Mouse (Mus musculus): ENCODE data around the gene Ppfibp2. TPM values are rescaled to one million over a fixed set of nuclear protein-coding genes. Genes with fewer than 3 reads are reported as not detected.

Gene Ppfibp2
- polyA plus RNA-seq, 1 experiment from 2014 or later, result 6.6 TPM

DNA sequence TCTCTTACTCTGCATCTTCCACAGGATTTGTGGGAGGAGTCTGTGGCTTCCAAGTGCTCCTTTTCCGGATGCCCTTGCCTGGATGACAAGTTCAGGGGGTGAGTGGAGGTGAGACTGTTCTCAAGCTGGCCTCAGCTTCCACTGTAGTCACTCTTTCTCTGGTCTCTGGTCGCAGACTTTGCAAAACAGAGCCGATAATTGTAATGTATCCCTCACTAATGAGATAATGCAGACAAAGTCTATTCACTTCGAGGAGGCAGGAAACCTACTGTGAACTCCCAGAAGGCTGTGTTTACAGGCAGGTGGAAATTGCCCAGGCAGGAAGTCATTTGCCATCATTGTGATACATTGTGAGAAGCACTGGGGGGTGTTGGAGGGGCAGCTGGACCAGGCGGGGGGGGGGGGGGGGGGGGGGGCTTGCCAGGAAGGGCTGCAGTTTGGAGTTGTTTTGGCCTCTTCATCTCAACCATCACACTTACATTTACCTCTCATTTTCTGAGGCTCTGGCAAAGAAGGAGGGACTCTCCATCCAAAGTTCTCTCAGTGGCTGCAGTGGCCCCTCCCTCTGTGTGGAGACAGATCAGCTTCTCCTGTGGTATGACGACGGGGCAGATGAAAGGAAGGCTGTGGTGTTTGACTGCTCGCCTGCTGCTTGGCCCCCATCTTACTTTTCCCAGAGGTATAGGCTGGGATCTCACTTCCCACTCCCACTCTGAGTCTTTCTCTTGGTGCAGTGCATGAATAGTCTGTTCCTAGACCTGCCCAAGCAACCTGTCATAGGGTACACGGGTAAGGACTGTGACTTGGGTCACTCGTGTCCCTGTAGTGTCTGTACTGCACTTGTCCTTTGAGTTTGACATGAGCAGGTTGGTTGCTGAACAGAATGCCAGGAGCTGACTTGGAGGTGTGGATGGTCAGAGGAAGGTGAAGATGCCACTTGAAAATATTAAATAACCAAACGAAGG is 23.3 kb downstream of the Ppfibp2 start:
- Histone ChIP-seq H3K4me3 (no peak overlapping the region), H3K4me2 (no peak overlapping the region), H3K36me3 (no peaks in the 10 kb centered on the region), H3K4me1 (replicated peaks) (0 out of 2 replicates have a peak, but pooled peaks cover 2% of the 10 kb centered on the region), H3K27ac (ENCODE audit: poor library complexity, severe bottlenecking) (no peak overlapping the region), H3K27me3 (replicated peaks) (no peaks in the 10 kb centered on the region), H3K9ac (no peak overlapping the region), H3K9me3 (replicated peaks) (no peaks in the 10 kb centered on the region)
- 32% methylated on average over 11 of the region's 11 CpGs for WGBS
- no peak for ATAC-seq (ENCODE audit: insufficient number of reproducible peaks, low FRiP score)

DNA sequence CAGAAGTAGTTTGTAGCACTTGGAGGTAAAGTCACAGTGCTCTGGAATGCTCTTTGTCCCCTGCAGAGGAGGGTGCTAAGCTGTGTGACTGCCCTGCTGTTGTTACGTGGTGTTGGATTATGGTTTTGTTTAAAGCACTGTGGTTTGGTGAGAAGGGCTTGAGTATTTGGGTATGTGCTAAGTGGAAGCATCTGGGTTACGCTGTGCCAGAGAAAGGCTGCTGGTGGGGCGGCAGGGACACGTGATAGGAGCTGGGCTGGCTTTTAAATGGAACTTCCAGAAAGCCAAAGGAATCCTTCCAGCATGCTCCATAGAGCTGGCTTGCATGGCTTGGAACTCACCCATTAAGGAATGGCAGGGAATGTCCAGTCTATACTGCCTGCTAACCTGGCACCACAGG is 24.2 kb downstream of the Ppfibp2 start:
- Histone ChIP-seq H3K27me3 (replicated peaks) (no peaks in the 10 kb centered on the region), H3K36me3 (no peaks in the 10 kb centered on the region), H3K4me2 (no peak overlapping the region), H3K4me1 (replicated peaks) (0 out of 2 replicates have a peak, but pooled peaks cover 2% of the 10 kb centered on the region), H3K9ac (no peak overlapping the region), H3K9me3 (replicated peaks) (no peaks in the 10 kb centered on the region), H3K4me3 (no peak overlapping the region), H3K27ac (ENCODE audit: poor library complexity, severe bottlenecking) (no peak overlapping the region)
- ATAC-seq (ENCODE audit: insufficient number of reproducible peaks, low FRiP score), result no peak
- 63% methylated on average over 4 of the region's 4 CpGs for WGBS

- H3K4me1 ChIP-seq (replicated peaks), result 0 out of 2 replicates have a peak, but pooled peaks cover 2% of the 10 kb centered on the region
- no peaks in the 10 kb centered on the region for H3K36me3 ChIP-seq
- no peaks in the 10 kb centered on the region for H3K27me3 ChIP-seq (replicated peaks)
- ATAC-seq (ENCODE audit: insufficient number of reproducible peaks, low FRiP score), result no peak
- H3K4me2 ChIP-seq, result no peak overlapping the region
- WGBS, result 77% methylated on average over 3 of the region's 3 CpGs
- no peak overlapping the region for H3K9ac ChIP-seq
- H3K9me3 ChIP-seq (replicated peaks), result no peaks in the 10 kb centered on the region
- no peak overlapping the region for H3K4me3 ChIP-seq
- H3K27ac ChIP-seq (ENCODE audit: poor library complexity, severe bottlenecking), result no peak overlapping the region
These were observed 25.1 kb downstream of the Ppfibp2 start for GRCm38 (mm10) chr7:107620137-107620536.

- H3K36me3 ChIP-seq, result no peaks in the 10 kb centered on the region
- WGBS, result 52% methylated on average over 3 of the region's 3 CpGs
- H3K27ac ChIP-seq (ENCODE audit: poor library complexity, severe bottlenecking), result no peak overlapping the region
- no peaks in the 10 kb centered on the region for H3K4me1 ChIP-seq (replicated peaks)
- H3K9ac ChIP-seq, result no peak overlapping the region
- no peak overlapping the region for H3K4me2 ChIP-seq
- ATAC-seq (ENCODE audit: insufficient number of reproducible peaks, low FRiP score), result no peak
- H3K9me3 ChIP-seq (replicated peaks), result no peaks in the 10 kb centered on the region
- no peaks in the 10 kb centered on the region for H3K27me3 ChIP-seq (replicated peaks)
- no peak overlapping the region for H3K4me3 ChIP-seq
These were observed 29.4 kb downstream of the Ppfibp2 start for GRCm38 (mm10) chr7:107624432-107624831.

DNA sequence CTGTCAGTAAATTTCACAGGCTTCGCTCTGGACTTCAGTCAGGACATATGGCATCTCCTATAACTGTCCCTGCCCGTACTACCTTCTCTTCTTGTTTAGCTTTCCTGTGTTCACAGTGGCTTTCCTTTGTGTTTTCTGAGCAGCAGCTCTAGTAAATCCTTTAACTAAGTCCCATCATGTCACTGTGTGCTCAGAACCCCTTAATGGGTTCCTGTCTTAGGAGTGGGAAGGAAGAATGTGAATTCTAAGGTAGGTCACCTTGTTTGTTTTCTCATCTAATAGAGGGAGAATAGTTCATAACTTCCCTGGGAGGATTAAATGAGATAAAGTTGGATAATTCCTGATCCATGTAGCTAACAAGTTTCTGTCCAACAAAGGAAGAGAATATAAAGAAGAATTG is 30.1 kb downstream of the Ppfibp2 start, which contains the start of gene 5330417H12Rik:
Gene 5330417H12Rik, minus strand, starts transcription at position 101 of the 400 bp plus-strand sequence.
- Histone ChIP-seq H3K36me3 (no peaks in the 10 kb centered on the region), H3K4me2 (no peak within 1 kb of the TSS), H3K27ac (ENCODE audit: poor library complexity, severe bottlenecking) (no peak within 1 kb of the TSS), H3K9ac (no peak within 1 kb of the TSS), H3K27me3 (replicated peaks) (no peaks in the 10 kb centered on the region), H3K4me3 (no peak within 1 kb of the TSS), H3K4me1 (replicated peaks) (no peaks in the 10 kb centered on the region), H3K9me3 (replicated peaks) (no peaks in the 10 kb centered on the region)
- 90% methylated on average over 2 of the region's 2 CpGs for WGBS
- ATAC-seq (ENCODE audit: insufficient number of reproducible peaks, low FRiP score), result no peak

DNA sequence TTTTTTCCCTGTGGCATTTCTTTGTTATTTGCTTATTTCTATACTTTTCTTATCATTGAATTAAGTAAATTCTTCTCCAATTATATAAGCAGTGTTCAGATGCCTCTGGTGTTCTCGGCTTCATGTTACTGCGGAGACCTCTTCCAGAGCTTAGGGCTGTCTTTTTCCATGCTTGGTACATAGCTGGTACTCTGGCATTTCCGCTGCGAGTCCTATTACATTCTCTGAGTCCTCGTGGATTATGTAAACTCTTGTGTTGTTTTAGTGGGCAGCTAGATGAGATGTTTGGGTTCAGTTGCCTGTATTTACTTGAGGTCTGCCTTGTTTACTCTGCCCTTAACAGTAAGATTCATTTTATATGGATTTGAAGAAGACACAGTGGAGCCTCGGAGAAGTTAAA is 30.8 kb downstream of the Ppfibp2 start:
- no peaks in the 10 kb centered on the region for H3K36me3 ChIP-seq
- H3K4me2 ChIP-seq, result no peak overlapping the region
- no peaks in the 10 kb centered on the region for H3K4me1 ChIP-seq (replicated peaks)
- 78% methylated on average over 6 of the region's 6 CpGs for WGBS
- no peak overlapping the region for H3K27ac ChIP-seq (ENCODE audit: poor library complexity, severe bottlenecking)
- H3K4me3 ChIP-seq, result no peak overlapping the region
- no peak for ATAC-seq (ENCODE audit: insufficient number of reproducible peaks, low FRiP score)
- H3K9ac ChIP-seq, result no peak overlapping the region
- H3K9me3 ChIP-seq (replicated peaks), result no peaks in the 10 kb centered on the region
- no peaks in the 10 kb centered on the region for H3K27me3 ChIP-seq (replicated peaks)

- Histone ChIP-seq H3K4me1 (replicated peaks) (no peaks in the 10 kb centered on the region), H3K4me2 (no peak overlapping the region), H3K4me3 (no peak overlapping the region), H3K27ac (ENCODE audit: poor library complexity, severe bottlenecking) (no peak overlapping the region), H3K27me3 (replicated peaks) (no peaks in the 10 kb centered on the region), H3K9me3 (replicated peaks) (no peaks in the 10 kb centered on the region), H3K9ac (no peak overlapping the region), H3K36me3 (no peaks in the 10 kb centered on the region)
- ATAC-seq (ENCODE audit: insufficient number of reproducible peaks, low FRiP score), result no peak
These were observed 33.4 kb downstream of the Ppfibp2 start for GRCm38 (mm10) chr7:107628383-107628782.

DNA sequence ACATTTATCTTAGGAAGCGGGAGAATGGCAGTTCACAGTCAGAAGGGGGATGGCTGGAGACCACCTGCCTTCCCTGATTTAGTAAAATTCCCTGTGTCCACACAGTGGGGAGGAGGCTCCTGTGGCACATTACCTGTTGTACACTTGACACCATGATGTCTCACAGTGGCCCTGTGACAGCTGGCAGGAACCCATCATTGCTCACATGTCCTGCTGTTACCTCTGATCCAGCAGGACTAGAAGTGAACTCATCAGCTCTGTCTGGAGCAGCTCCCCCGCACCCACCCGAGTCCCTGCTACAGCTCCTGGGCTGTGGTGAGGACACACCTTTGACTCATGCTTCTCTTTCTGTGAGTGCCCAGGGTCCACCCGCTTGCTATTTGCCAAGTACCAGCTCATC is 38.2 kb downstream of the Ppfibp2 start:
- no peak overlapping the region for H3K4me3 ChIP-seq
- ATAC-seq (ENCODE audit: insufficient number of reproducible peaks, low FRiP score), result no peak
- peaks cover 2% of the 10 kb centered on the region; the same call in 1 of the 2 replicates for H3K9me3 ChIP-seq (replicated peaks)
- H3K27ac ChIP-seq (ENCODE audit: poor library complexity, severe bottlenecking), result no peak overlapping the region
- H3K4me1 ChIP-seq (replicated peaks), result no peaks in the 10 kb centered on the region
- WGBS, result 86% methylated on average over 4 of the region's 4 CpGs
- no peak overlapping the region for H3K9ac ChIP-seq
- H3K4me2 ChIP-seq, result no peak overlapping the region
- no peaks in the 10 kb centered on the region for H3K36me3 ChIP-seq
- H3K27me3 ChIP-seq (replicated peaks), result no peaks in the 10 kb centered on the region

DNA sequence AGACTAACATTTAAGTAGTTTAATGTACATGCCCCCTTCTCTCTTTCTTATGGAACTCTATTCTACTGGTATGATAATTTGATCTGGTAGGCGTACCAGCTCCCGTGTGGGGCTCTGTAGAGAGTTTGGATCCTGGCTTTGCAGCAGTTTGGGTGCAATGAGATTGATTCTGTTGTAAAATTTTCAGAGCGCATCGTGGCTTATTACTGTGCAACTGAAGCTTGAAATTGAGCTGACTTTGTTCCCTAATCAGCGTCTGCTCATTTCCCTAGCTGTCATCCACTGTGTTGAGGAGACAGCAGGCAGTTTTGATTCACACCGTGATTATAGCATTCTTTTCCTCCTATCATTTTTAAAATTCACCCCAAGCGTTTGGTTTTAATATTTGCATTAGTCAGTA is 42.4 kb downstream of the Ppfibp2 start:
- Histone ChIP-seq H3K9ac (no peak overlapping the region), H3K4me1 (replicated peaks) (no peaks in the 10 kb centered on the region), H3K36me3 (no peaks in the 10 kb centered on the region), H3K4me3 (no peak overlapping the region), H3K4me2 (no peak overlapping the region), H3K9me3 (replicated peaks) (peaks cover 2% of the 10 kb centered on the region; the same call in 1 of the 2 replicates), H3K27me3 (replicated peaks) (no peaks in the 10 kb centered on the region), H3K27ac (ENCODE audit: poor library complexity, severe bottlenecking) (no peak overlapping the region)
- ATAC-seq (ENCODE audit: insufficient number of reproducible peaks, low FRiP score), result no peak
- WGBS, result 76% methylated on average over 7 of the region's 7 CpGs

GRCm38 (mm10) chr7:107638026-107638425 is 43.0 kb downstream of the Ppfibp2 start:
- no peaks in the 10 kb centered on the region for H3K4me1 ChIP-seq (replicated peaks)
- no peak overlapping the region for H3K9ac ChIP-seq
- peaks cover 2% of the 10 kb centered on the region; the same call in 1 of the 2 replicates for H3K9me3 ChIP-seq (replicated peaks)
- H3K36me3 ChIP-seq, result no peaks in the 10 kb centered on the region
- ATAC-seq (ENCODE audit: insufficient number of reproducible peaks, low FRiP score), result no peak
- H3K4me3 ChIP-seq, result no peak overlapping the region
- H3K27me3 ChIP-seq (replicated peaks), result no peaks in the 10 kb centered on the region
- H3K27ac ChIP-seq (ENCODE audit: poor library complexity, severe bottlenecking), result no peak overlapping the region
- WGBS, result 63% methylated on average over 5 of the region's 5 CpGs
- H3K4me2 ChIP-seq, result no peak overlapping the region

DNA sequence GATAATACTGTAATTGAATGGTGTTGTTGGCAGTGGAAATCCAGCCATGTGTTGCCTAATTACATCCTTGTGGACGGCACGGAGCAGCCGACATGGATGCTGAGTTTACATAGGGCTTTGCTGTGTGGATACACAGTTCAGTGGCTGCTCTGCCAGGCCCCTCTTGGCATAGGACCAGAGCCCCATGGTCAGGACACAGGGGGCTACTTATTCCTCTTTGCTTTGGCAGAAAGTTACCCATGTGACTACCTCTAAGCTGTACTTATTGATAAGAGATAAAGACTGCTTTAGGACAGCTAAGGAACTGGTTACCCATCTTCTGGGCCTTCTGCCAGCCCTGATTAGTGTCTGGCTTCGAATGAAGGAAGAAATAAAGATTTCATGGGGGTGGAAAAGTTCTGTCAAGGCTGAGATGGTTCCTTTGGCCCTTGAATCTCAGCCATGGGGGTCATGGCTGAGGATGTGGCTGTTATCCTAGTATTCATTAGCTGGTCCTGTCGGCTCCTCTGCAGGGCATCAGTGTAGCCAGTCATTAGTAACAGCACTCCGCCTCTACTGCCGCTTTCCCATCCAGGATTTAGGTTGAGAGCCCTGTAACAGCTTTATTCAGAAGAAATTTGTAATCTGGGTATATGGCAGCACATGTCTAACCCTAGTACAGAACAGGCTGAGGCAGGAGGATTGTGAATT is 47.7 kb downstream of the Ppfibp2 start:
- H3K27me3 ChIP-seq (replicated peaks), result no peaks in the 10 kb centered on the region
- peaks cover 6% of the 10 kb centered on the region; the same call in 1 of the 2 replicates for H3K9me3 ChIP-seq (replicated peaks)
- ATAC-seq (ENCODE audit: insufficient number of reproducible peaks, low FRiP score), result no peak
- H3K9ac ChIP-seq, result no peak overlapping the region
- 66% methylated on average over 7 of the region's 7 CpGs for WGBS
- no peak overlapping the region for H3K27ac ChIP-seq (ENCODE audit: poor library complexity, severe bottlenecking)
- H3K4me2 ChIP-seq, result no peak overlapping the region
- no peaks in the 10 kb centered on the region for H3K36me3 ChIP-seq
- no peak overlapping the region for H3K4me3 ChIP-seq
- H3K4me1 ChIP-seq (replicated peaks), result no peaks in the 10 kb centered on the region

Measured in heart, embryonic 12.5 days (tissue).